Mouse (Mus musculus) MEL (cell line): ENCODE measurements around the gene Cyp27b1. TPM values are rescaled to one million over a fixed set of nuclear protein-coding genes. Genes with fewer than 3 reads are reported as not detected.
A peak's percentile ranks its signal among the peaks of the same experiment; 100 is the strongest.

Experiments used
- DNase-seq: peaks from one replicate; pipeline ENCODE4 v3.0.0; 2011; ENCODE audit warnings: low read depth, low spot score
- H3K27ac ChIP-seq: 2 replicates; pipeline ENCODE4 v1.5.1; 2012; ENCODE audit warnings: low read depth, mild to moderate bottlenecking, control low read depth, low read length, moderate library complexity; ENCODE audit not compliant: control insufficient read depth
- H3K27me3 ChIP-seq, 2 experiments: fragments of 150-350 bp in 1 of 2; sonication (generic) in 1 of 2; 2 replicates each; pipeline ENCODE4 v1.6.1; 2012; ENCODE audit warnings: low read length in 2 of 2, mild to moderate bottlenecking in 2 of 2, improper control_type of control experiment in 1 of 2, moderate library complexity in 1 of 2; ENCODE audit not compliant: insufficient read depth in 2 of 2, control insufficient read depth in 1 of 2
- H3K36me3 ChIP-seq, 2 experiments: 2 replicates each; pipeline ENCODE4 v1.6.1; 2012 to 2014; ENCODE audit warnings: low read length in 2 of 2, improper control_type of control experiment in 1 of 2, inconsistent platforms in 1 of 2, mild to moderate bottlenecking in 1 of 2; ENCODE audit not compliant: insufficient read depth in 2 of 2, control insufficient read depth in 1 of 2
- H3K4me1 ChIP-seq, 2 experiments: fragments of 150-350 bp in 1 of 2; sonication (generic) in 1 of 2; 2 replicates each; pipeline ENCODE4 v1.6.1; 2012; ENCODE audit warnings: low read length in 2 of 2, improper control_type of control experiment in 1 of 2, mild to moderate bottlenecking in 1 of 2; ENCODE audit not compliant: insufficient read depth in 2 of 2, control insufficient read depth in 1 of 2
- H3K4me3 ChIP-seq, 2 experiments: fragments of 150-350 bp in 1 of 2; sonication (generic) in 1 of 2; 2 replicates each; pipeline ENCODE4 v1.5.1; 2012; ENCODE audit warnings: low read depth in 2 of 2, low read length in 2 of 2, mild to moderate bottlenecking in 2 of 2, moderate library complexity in 2 of 2, control low read depth in 1 of 2, improper control_type of control experiment in 1 of 2; ENCODE audit not compliant: control insufficient read depth in 1 of 2, insufficient read depth in 1 of 2
- H3K79me2 ChIP-seq: 2 replicates; pipeline ENCODE4 v1.6.1; 2012; ENCODE audit warnings: mild to moderate bottlenecking, low read length, moderate library complexity; ENCODE audit not compliant: control insufficient read depth, poor library complexity, insufficient read depth
- H3K9ac ChIP-seq: 2 replicates; pipeline ENCODE4 v1.6.1; 2012; ENCODE audit warnings: low read depth, mild to moderate bottlenecking, control low read depth, low read length, moderate library complexity; ENCODE audit not compliant: control insufficient read depth, poor library complexity, severe bottlenecking
- H3K9me3 ChIP-seq: fragments of 150-350 bp; sonication (generic); replicated peaks from 2 replicates; pipeline ENCODE4 v1.6.1; 2012; ENCODE audit warnings: mild to moderate bottlenecking, low read length, improper control_type of control experiment, moderate library complexity; ENCODE audit not compliant: insufficient read depth
- CHD1 ChIP-seq: IDR thresholded peaks from 2 replicates; pipeline ENCODE4 v1.6.1; 2012; ENCODE audit warnings: low read depth, mild to moderate bottlenecking, inconsistent platforms, low read length, improper control_type of control experiment
- CTCF ChIP-seq, 3 experiments: IDR thresholded peaks in 2 of 3; conservative IDR thresholded peaks in 1 of 3; 2 replicates each; pipeline ENCODE4 v1.5.1; 2011 to 2012; ENCODE audit warnings: low read length in 3 of 3, low read depth in 2 of 3, mild to moderate bottlenecking in 2 of 3, improper control_type of control experiment in 1 of 3, inconsistent platforms in 1 of 3, mixed read lengths in 1 of 3, moderate library complexity in 1 of 3; ENCODE audit not compliant: control insufficient read depth in 1 of 3, insufficient read depth in 1 of 3, poor library complexity in 1 of 3, severe bottlenecking in 1 of 3
- E2F4 ChIP-seq: IDR thresholded peaks from 2 replicates; pipeline ENCODE4 v1.6.1; 2011; ENCODE audit warnings: low read depth, low read length, improper control_type of control experiment, borderline replicate concordance
- ELF1 ChIP-seq: IDR thresholded peaks from 2 replicates; pipeline ENCODE4 v1.6.1; 2014; ENCODE audit warnings: low read depth, mild to moderate bottlenecking, inconsistent platforms, low read length, improper control_type of control experiment, moderate library complexity
- EP300 ChIP-seq, 2 experiments: IDR thresholded peaks; 2 replicates each; pipeline ENCODE4 v1.6.1; 2011; ENCODE audit warnings: improper control_type of control experiment in 2 of 2, low read length in 2 of 2, low read depth in 1 of 2, mild to moderate bottlenecking in 1 of 2
- HCFC1 ChIP-seq: IDR thresholded peaks from 2 replicates; pipeline ENCODE4 v1.6.1; 2012; ENCODE audit warnings: low read depth, mild to moderate bottlenecking, inconsistent platforms, low read length, improper control_type of control experiment, moderate library complexity
- JUND ChIP-seq: IDR thresholded peaks from 2 replicates; pipeline ENCODE4 v1.6.1; 2011; ENCODE audit warnings: low read depth, mild to moderate bottlenecking, improper control_type of control experiment, low read length
- KAT2A ChIP-seq: conservative IDR thresholded peaks from 2 replicates; pipeline ENCODE4 v1.6.1; 2012; ENCODE audit warnings: low read depth, low read length, improper control_type of control experiment, inconsistent platforms
- MAFK ChIP-seq: IDR thresholded peaks from 2 replicates; pipeline ENCODE4 v1.6.1; 2011; ENCODE audit warnings: low read depth, mild to moderate bottlenecking, low read length, improper control_type of control experiment, borderline replicate concordance
- MAX ChIP-seq: IDR thresholded peaks from 2 replicates; pipeline ENCODE4 v1.6.1; 2011; ENCODE audit warnings: low read length, improper control_type of control experiment
- MEF2A ChIP-seq: IDR thresholded peaks from 2 replicates; pipeline ENCODE4 v1.6.1; 2014; ENCODE audit warnings: low read depth, mild to moderate bottlenecking, inconsistent platforms, low read length, improper control_type of control experiment; ENCODE audit not compliant: poor library complexity, insufficient replicate concordance, severe bottlenecking; ENCODE audit errors: extremely low read depth
- MXI1 ChIP-seq: IDR thresholded peaks from 2 replicates; pipeline ENCODE4 v1.6.1; 2011; ENCODE audit warnings: mild to moderate bottlenecking, low read depth, low read length, improper control_type of control experiment
- MYB ChIP-seq: IDR thresholded peaks from 2 replicates; pipeline ENCODE4 v1.6.1; 2011; ENCODE audit warnings: mild to moderate bottlenecking, low read depth, low read length, improper control_type of control experiment
- MYC ChIP-seq: IDR thresholded peaks from 2 replicates; pipeline ENCODE4 v1.6.1; 2011; ENCODE audit warnings: low read depth, mild to moderate bottlenecking, low read length, improper control_type of control experiment, moderate library complexity
- NELFE ChIP-seq: IDR thresholded peaks from 2 replicates; pipeline ENCODE4 v1.6.1; 2011; ENCODE audit warnings: low read depth, low read length, improper control_type of control experiment
- NRF1 ChIP-seq: IDR thresholded peaks from 2 replicates; pipeline ENCODE4 v1.6.1; 2014; ENCODE audit warnings: low read depth, mild to moderate bottlenecking, inconsistent platforms, low read length, improper control_type of control experiment, moderate library complexity; ENCODE audit not compliant: poor library complexity, insufficient read depth, severe bottlenecking
- POLR2A ChIP-seq, 2 experiments: IDR thresholded peaks; 2 replicates each; pipeline ENCODE4 v1.6.1; 2011 to 2012; ENCODE audit warnings: low read length in 2 of 2, mild to moderate bottlenecking in 2 of 2, control low read depth in 1 of 2, improper control_type of control experiment in 1 of 2, low read depth in 1 of 2, moderate library complexity in 1 of 2; ENCODE audit not compliant: control insufficient read depth in 1 of 2, insufficient read depth in 1 of 2, poor library complexity in 1 of 2
- POLR2AphosphoS2 ChIP-seq: IDR thresholded peaks from 2 replicates; pipeline ENCODE4 v1.6.1; 2011; ENCODE audit warnings: low read length, improper control_type of control experiment
- RAD21 ChIP-seq: IDR thresholded peaks from 2 replicates; pipeline ENCODE4 v1.6.1; 2011; ENCODE audit warnings: mild to moderate bottlenecking, low read depth, low read length, improper control_type of control experiment
- SIN3A ChIP-seq: IDR thresholded peaks from 2 replicates; pipeline ENCODE4 v1.6.1; 2012; ENCODE audit warnings: low read length, improper control_type of control experiment, inconsistent platforms
- SMC3 ChIP-seq: IDR thresholded peaks from 2 replicates; pipeline ENCODE4 v1.6.1; 2011; ENCODE audit warnings: low read depth, low read length, improper control_type of control experiment
- TCF12 ChIP-seq: IDR thresholded peaks from 2 replicates; pipeline ENCODE4 v1.6.1; 2014; ENCODE audit warnings: low read depth, mild to moderate bottlenecking, inconsistent platforms, low read length, improper control_type of control experiment, moderate library complexity
- USF1 ChIP-seq: IDR thresholded peaks from 2 replicates; pipeline ENCODE4 v1.6.1; 2014; ENCODE audit warnings: low read depth, mild to moderate bottlenecking, inconsistent platforms, low read length, improper control_type of control experiment, moderate library complexity
- ZC3H11A ChIP-seq: IDR thresholded peaks from 2 replicates; pipeline ENCODE4 v1.6.1; 2012; ENCODE audit warnings: low read depth, mild to moderate bottlenecking, inconsistent platforms, low read length, improper control_type of control experiment
- ZMIZ1 ChIP-seq: IDR thresholded peaks from 2 replicates; pipeline ENCODE4 v1.6.1; 2012; ENCODE audit warnings: low read depth, mild to moderate bottlenecking, inconsistent platforms, low read length, improper control_type of control experiment, moderate library complexity
- polyA plus RNA-seq, 2 experiments: library from polyadenylated mRNA; stranded (reverse) in 1 of 2; unstranded in 1 of 2; fragments of >175 nt in 1 of 2; fragments of >200 nt in 1 of 2; gene quantifications; 2 replicates each; pipeline versions ENCODE4 v1.2.1 to v1.2.4; 2012; ENCODE audit warnings: low replicate concordance in 2 of 2, low read depth in 1 of 2; ENCODE audit not compliant: insufficient read length in 2 of 2, insufficient read depth in 1 of 2, missing spikeins in 1 of 2
- total RNA-seq: library from RNA; depleted of rRNA; stranded (reverse); fragments of 300-350 nt; gene quantifications from 2 replicates; pipeline ENCODE4 v1.2.3, GENCODE M21; 2012

Gene Cyp27b1
- total and polyA plus RNA-seq, 3 experiments, result 0.23 to 0.93 TPM; not detected in 1

DNA sequence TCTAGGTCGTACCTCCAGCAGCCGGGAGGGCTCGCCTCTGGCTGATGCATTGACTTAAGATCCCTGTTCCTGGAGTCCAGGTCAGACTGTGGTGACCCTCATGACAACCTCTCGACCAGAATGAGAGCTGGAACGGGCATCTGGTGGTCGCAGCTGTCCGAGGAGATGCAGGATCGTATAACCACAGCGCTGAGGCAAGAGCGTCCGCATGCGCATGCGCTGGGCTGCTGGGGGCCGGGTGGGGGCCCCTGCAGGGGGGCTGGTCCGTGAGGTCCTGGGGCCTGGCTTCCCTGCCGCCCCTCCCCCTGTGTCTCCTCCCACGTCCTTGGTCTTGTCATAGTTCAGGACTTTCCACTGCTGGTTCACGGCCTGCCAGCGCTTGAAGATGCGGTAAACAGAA is 8.4 kb downstream of the Cyp27b1 start:
- Histone ChIP-seq H3K4me1 (peaks cover 0 to 7% of the 10 kb centered on the region in 2 experiments; a peak in 1 of 4 replicates), H3K4me3 (no peak overlapping the region), H3K27ac (no peak overlapping the region), H3K79me2 (no peaks in the 10 kb centered on the region; the same call in 1 of the 2 replicates), H3K36me3 (peaks cover 0 to 2% of the 10 kb centered on the region in 2 experiments; a peak in 1 of 4 replicates), H3K27me3 (no peaks in the 10 kb centered on the region), H3K9ac (no peak overlapping the region), H3K9me3 (no peaks in the 10 kb centered on the region)
- DNase-seq, result no peak
- TF ChIP-seq MAX, result no peak
- TF ChIP-seq KAT2A, result no peak
- no peak for TF ChIP-seq ZC3H11A
- no peak for TF ChIP-seq MEF2A
- TF ChIP-seq MAFK, result no peak
- no peak for TF ChIP-seq TCF12

GRCm38 (mm10) chr10:127058161-127058560 is 10.1 kb downstream of the Cyp27b1 start:
- 0 out of 2 replicates have a peak, but pooled peaks have one; percentile 15 for TF ChIP-seq HCFC1
- TF ChIP-seq SMC3, result peak; percentile 72
- no peak for TF ChIP-seq MXI1
- TF ChIP-seq JUND, result no peak
- no peak for TF ChIP-seq ZMIZ1
- no peak for TF ChIP-seq E2F4
- no peak for TF ChIP-seq NELFE
- TF ChIP-seq RAD21, result peak; percentile 51
- no peak for TF ChIP-seq MYB
- TF ChIP-seq MAX, result no peak
- no peak for TF ChIP-seq POLR2A (IDR thresholded peaks at IDR 0.05; ENCODE audit: control insufficient read depth in 1 of 2, insufficient read depth in 1 of 2, low read depth in 1 of 2, low read length in 2 of 2, poor library complexity in 1 of 2)
- peak; percentile 63 for TF ChIP-seq SIN3A
- TF ChIP-seq ELF1, result no peak
- TF ChIP-seq EP300 (IDR thresholded peaks at IDR 0.05; ENCODE audit: low read depth in 1 of 2, low read length in 2 of 2), result no peak
- TF ChIP-seq USF1, result no peak
- no peak for TF ChIP-seq MYC
- TF ChIP-seq MAFK, result no peak
- TF ChIP-seq NRF1, result no peak
- no peak for TF ChIP-seq POLR2AphosphoS2
- TF ChIP-seq TCF12, result no peak
- no peak for TF ChIP-seq CHD1
- TF ChIP-seq CTCF (IDR thresholded peaks at IDR 0.05 in 2 of 3, conservative IDR thresholded peaks at IDR 0.05 in 1 of 3; ENCODE audit: control insufficient read depth in 1 of 3, insufficient read depth in 1 of 3, low read depth in 2 of 3, low read length in 3 of 3, poor library complexity in 1 of 3, severe bottlenecking in 1 of 3), result peak; percentile 90 to 96 (median 96)
- no peaks in the 10 kb centered on the region for H3K9me3 ChIP-seq
- H3K9ac ChIP-seq, result no peak overlapping the region; the same call in 1 of the 2 replicates
- no peak overlapping the region for H3K27ac ChIP-seq
- H3K36me3 ChIP-seq, result peaks cover 0 to 6% of the 10 kb centered on the region in 2 experiments; a peak in 2 of 4 replicates
- peak; percentile 83 for DNase-seq
- no peaks in the 10 kb centered on the region; the same call in 1 of the 2 replicates for H3K79me2 ChIP-seq
- H3K4me1 ChIP-seq, result peaks cover 3 to 10% of the 10 kb centered on the region in 2 experiments; a peak in 2 of 4 replicates
- H3K4me3 ChIP-seq, result peak overlapping the region in 1 of 2 experiments; percentile 63; a peak in 1 of 4 replicates
- H3K27me3 ChIP-seq, result no peaks in the 10 kb centered on the region
